Mouse (Mus musculus) MEL (cell line): ENCODE results near the gene Tapbp. TPM values are rescaled to one million over a fixed set of nuclear protein-coding genes. Genes with fewer than 3 reads are reported as not detected.
A peak's percentile ranks its signal among the peaks of the same experiment; 100 is the strongest.

ENCODE experiments used
- DNase-seq: peaks from one replicate; pipeline ENCODE4 v3.0.0; 2011; ENCODE audit warnings: low read depth, low spot score
- H3K27ac ChIP-seq: 2 replicates; pipeline ENCODE4 v1.5.1; 2012; ENCODE audit warnings: low read depth, mild to moderate bottlenecking, control low read depth, low read length, moderate library complexity; ENCODE audit not compliant: control insufficient read depth
- H3K27me3 ChIP-seq, 2 experiments: fragments of 150-350 bp in 1 of 2; sonication (generic) in 1 of 2; 2 replicates each; pipeline ENCODE4 v1.6.1; 2012; ENCODE audit warnings: low read length in 2 of 2, mild to moderate bottlenecking in 2 of 2, improper control_type of control experiment in 1 of 2, moderate library complexity in 1 of 2; ENCODE audit not compliant: insufficient read depth in 2 of 2, control insufficient read depth in 1 of 2
- H3K36me3 ChIP-seq, 2 experiments: 2 replicates each; pipeline ENCODE4 v1.6.1; 2012 to 2014; ENCODE audit warnings: low read length in 2 of 2, improper control_type of control experiment in 1 of 2, inconsistent platforms in 1 of 2, mild to moderate bottlenecking in 1 of 2; ENCODE audit not compliant: insufficient read depth in 2 of 2, control insufficient read depth in 1 of 2
- H3K4me1 ChIP-seq, 2 experiments: fragments of 150-350 bp in 1 of 2; sonication (generic) in 1 of 2; 2 replicates each; pipeline ENCODE4 v1.6.1; 2012; ENCODE audit warnings: low read length in 2 of 2, improper control_type of control experiment in 1 of 2, mild to moderate bottlenecking in 1 of 2; ENCODE audit not compliant: insufficient read depth in 2 of 2, control insufficient read depth in 1 of 2
- H3K4me3 ChIP-seq, 2 experiments: fragments of 150-350 bp in 1 of 2; sonication (generic) in 1 of 2; 2 replicates each; pipeline ENCODE4 v1.5.1; 2012; ENCODE audit warnings: low read depth in 2 of 2, low read length in 2 of 2, mild to moderate bottlenecking in 2 of 2, moderate library complexity in 2 of 2, control low read depth in 1 of 2, improper control_type of control experiment in 1 of 2; ENCODE audit not compliant: control insufficient read depth in 1 of 2, insufficient read depth in 1 of 2
- H3K79me2 ChIP-seq: 2 replicates; pipeline ENCODE4 v1.6.1; 2012; ENCODE audit warnings: mild to moderate bottlenecking, low read length, moderate library complexity; ENCODE audit not compliant: control insufficient read depth, poor library complexity, insufficient read depth
- H3K9ac ChIP-seq: 2 replicates; pipeline ENCODE4 v1.6.1; 2012; ENCODE audit warnings: low read depth, mild to moderate bottlenecking, control low read depth, low read length, moderate library complexity; ENCODE audit not compliant: control insufficient read depth, poor library complexity, severe bottlenecking
- H3K9me3 ChIP-seq: fragments of 150-350 bp; sonication (generic); replicated peaks from 2 replicates; pipeline ENCODE4 v1.6.1; 2012; ENCODE audit warnings: mild to moderate bottlenecking, low read length, improper control_type of control experiment, moderate library complexity; ENCODE audit not compliant: insufficient read depth
- CHD2 ChIP-seq: IDR thresholded peaks from 2 replicates; pipeline ENCODE4 v1.6.1; 2011; ENCODE audit warnings: low read length, improper control_type of control experiment
- E2F4 ChIP-seq: IDR thresholded peaks from 2 replicates; pipeline ENCODE4 v1.6.1; 2011; ENCODE audit warnings: low read depth, low read length, improper control_type of control experiment, borderline replicate concordance
- ELF1 ChIP-seq: IDR thresholded peaks from 2 replicates; pipeline ENCODE4 v1.6.1; 2014; ENCODE audit warnings: low read depth, mild to moderate bottlenecking, inconsistent platforms, low read length, improper control_type of control experiment, moderate library complexity
- EP300 ChIP-seq, 2 experiments: IDR thresholded peaks; 2 replicates each; pipeline ENCODE4 v1.6.1; 2011; ENCODE audit warnings: improper control_type of control experiment in 2 of 2, low read length in 2 of 2, low read depth in 1 of 2, mild to moderate bottlenecking in 1 of 2
- ETS1 ChIP-seq: IDR thresholded peaks from 2 replicates; pipeline ENCODE4 v1.6.1; 2012; ENCODE audit warnings: low read depth, mild to moderate bottlenecking, inconsistent platforms, low read length, improper control_type of control experiment, moderate library complexity
- GABPA ChIP-seq: IDR thresholded peaks from 2 replicates; pipeline ENCODE4 v1.6.1; 2012; ENCODE audit warnings: low read depth, mild to moderate bottlenecking, inconsistent platforms, low read length, improper control_type of control experiment, moderate library complexity
- GATA1 ChIP-seq: IDR thresholded peaks from 2 replicates; pipeline ENCODE4 v1.6.1; 2011; ENCODE audit warnings: low read depth, low read length, improper control_type of control experiment
- HCFC1 ChIP-seq: IDR thresholded peaks from 2 replicates; pipeline ENCODE4 v1.6.1; 2012; ENCODE audit warnings: low read depth, mild to moderate bottlenecking, inconsistent platforms, low read length, improper control_type of control experiment, moderate library complexity
- JUND ChIP-seq: IDR thresholded peaks from 2 replicates; pipeline ENCODE4 v1.6.1; 2011; ENCODE audit warnings: low read depth, mild to moderate bottlenecking, improper control_type of control experiment, low read length
- KAT2A ChIP-seq: conservative IDR thresholded peaks from 2 replicates; pipeline ENCODE4 v1.6.1; 2012; ENCODE audit warnings: low read depth, low read length, improper control_type of control experiment, inconsistent platforms
- MAFK ChIP-seq: IDR thresholded peaks from 2 replicates; pipeline ENCODE4 v1.6.1; 2011; ENCODE audit warnings: low read depth, mild to moderate bottlenecking, low read length, improper control_type of control experiment, borderline replicate concordance
- MAX ChIP-seq: IDR thresholded peaks from 2 replicates; pipeline ENCODE4 v1.6.1; 2011; ENCODE audit warnings: low read length, improper control_type of control experiment
- MAZ ChIP-seq: IDR thresholded peaks from 2 replicates; pipeline ENCODE4 v1.6.1; 2012; ENCODE audit warnings: low read depth, mild to moderate bottlenecking, inconsistent platforms, low read length, improper control_type of control experiment
- MEF2A ChIP-seq: IDR thresholded peaks from 2 replicates; pipeline ENCODE4 v1.6.1; 2014; ENCODE audit warnings: low read depth, mild to moderate bottlenecking, inconsistent platforms, low read length, improper control_type of control experiment; ENCODE audit not compliant: poor library complexity, insufficient replicate concordance, severe bottlenecking; ENCODE audit errors: extremely low read depth
- MXI1 ChIP-seq: IDR thresholded peaks from 2 replicates; pipeline ENCODE4 v1.6.1; 2011; ENCODE audit warnings: mild to moderate bottlenecking, low read depth, low read length, improper control_type of control experiment
- MYB ChIP-seq: IDR thresholded peaks from 2 replicates; pipeline ENCODE4 v1.6.1; 2011; ENCODE audit warnings: mild to moderate bottlenecking, low read depth, low read length, improper control_type of control experiment
- MYC ChIP-seq: IDR thresholded peaks from 2 replicates; pipeline ENCODE4 v1.6.1; 2011; ENCODE audit warnings: low read depth, mild to moderate bottlenecking, low read length, improper control_type of control experiment, moderate library complexity
- NELFE ChIP-seq: IDR thresholded peaks from 2 replicates; pipeline ENCODE4 v1.6.1; 2011; ENCODE audit warnings: low read depth, low read length, improper control_type of control experiment
- POLR2A ChIP-seq, 2 experiments: IDR thresholded peaks; 2 replicates each; pipeline ENCODE4 v1.6.1; 2011 to 2012; ENCODE audit warnings: low read length in 2 of 2, mild to moderate bottlenecking in 2 of 2, control low read depth in 1 of 2, improper control_type of control experiment in 1 of 2, low read depth in 1 of 2, moderate library complexity in 1 of 2; ENCODE audit not compliant: control insufficient read depth in 1 of 2, insufficient read depth in 1 of 2, poor library complexity in 1 of 2
- POLR2AphosphoS2 ChIP-seq: IDR thresholded peaks from 2 replicates; pipeline ENCODE4 v1.6.1; 2011; ENCODE audit warnings: low read length, improper control_type of control experiment
- POLR2AphosphoS5 ChIP-seq: IDR thresholded peaks from 2 replicates; pipeline ENCODE4 v1.6.1; 2012; ENCODE audit warnings: low read depth, borderline replicate concordance, mild to moderate bottlenecking, inconsistent platforms, low read length, moderate library complexity, mixed read lengths
- RAD21 ChIP-seq: IDR thresholded peaks from 2 replicates; pipeline ENCODE4 v1.6.1; 2011; ENCODE audit warnings: mild to moderate bottlenecking, low read depth, low read length, improper control_type of control experiment
- RCOR1 ChIP-seq: IDR thresholded peaks from 2 replicates; pipeline ENCODE4 v1.6.1; 2012; ENCODE audit warnings: low read depth, mild to moderate bottlenecking, inconsistent platforms, low read length, improper control_type of control experiment
- SIN3A ChIP-seq: IDR thresholded peaks from 2 replicates; pipeline ENCODE4 v1.6.1; 2012; ENCODE audit warnings: low read length, improper control_type of control experiment, inconsistent platforms
- SMC3 ChIP-seq: IDR thresholded peaks from 2 replicates; pipeline ENCODE4 v1.6.1; 2011; ENCODE audit warnings: low read depth, low read length, improper control_type of control experiment
- TAL1 ChIP-seq: IDR thresholded peaks from 2 replicates; pipeline ENCODE4 v1.6.1; 2012; ENCODE audit warnings: mild to moderate bottlenecking, inconsistent platforms, low read length, moderate library complexity, mixed read lengths
- TBP ChIP-seq: IDR thresholded peaks from 2 replicates; pipeline ENCODE4 v1.8.0; 2011; ENCODE audit warnings: low read depth, low read length, improper control_type of control experiment
- TCF12 ChIP-seq: IDR thresholded peaks from 2 replicates; pipeline ENCODE4 v1.6.1; 2014; ENCODE audit warnings: low read depth, mild to moderate bottlenecking, inconsistent platforms, low read length, improper control_type of control experiment, moderate library complexity
- USF1 ChIP-seq: IDR thresholded peaks from 2 replicates; pipeline ENCODE4 v1.6.1; 2014; ENCODE audit warnings: low read depth, mild to moderate bottlenecking, inconsistent platforms, low read length, improper control_type of control experiment, moderate library complexity
- ZC3H11A ChIP-seq: IDR thresholded peaks from 2 replicates; pipeline ENCODE4 v1.6.1; 2012; ENCODE audit warnings: low read depth, mild to moderate bottlenecking, inconsistent platforms, low read length, improper control_type of control experiment
- ZKSCAN1 ChIP-seq: IDR thresholded peaks from 2 replicates; pipeline ENCODE4 v1.6.1; 2012; ENCODE audit warnings: low read depth, mild to moderate bottlenecking, inconsistent platforms, low read length, improper control_type of control experiment, moderate library complexity
- ZMIZ1 ChIP-seq: IDR thresholded peaks from 2 replicates; pipeline ENCODE4 v1.6.1; 2012; ENCODE audit warnings: low read depth, mild to moderate bottlenecking, inconsistent platforms, low read length, improper control_type of control experiment, moderate library complexity
- polyA plus RNA-seq, 2 experiments: library from polyadenylated mRNA; stranded (reverse) in 1 of 2; unstranded in 1 of 2; fragments of >175 nt in 1 of 2; fragments of >200 nt in 1 of 2; gene quantifications; 2 replicates each; pipeline versions ENCODE4 v1.2.1 to v1.2.4; 2012; ENCODE audit warnings: low replicate concordance in 2 of 2, low read depth in 1 of 2; ENCODE audit not compliant: insufficient read length in 2 of 2, insufficient read depth in 1 of 2, missing spikeins in 1 of 2
- total RNA-seq: library from RNA; depleted of rRNA; stranded (reverse); fragments of 300-350 nt; gene quantifications from 2 replicates; pipeline ENCODE4 v1.2.3, GENCODE M21; 2012

The Tapbp gene
- total and polyA plus RNA-seq, 3 experiments = 24.3 to 33.3 TPM; not detected in 1

DNA sequence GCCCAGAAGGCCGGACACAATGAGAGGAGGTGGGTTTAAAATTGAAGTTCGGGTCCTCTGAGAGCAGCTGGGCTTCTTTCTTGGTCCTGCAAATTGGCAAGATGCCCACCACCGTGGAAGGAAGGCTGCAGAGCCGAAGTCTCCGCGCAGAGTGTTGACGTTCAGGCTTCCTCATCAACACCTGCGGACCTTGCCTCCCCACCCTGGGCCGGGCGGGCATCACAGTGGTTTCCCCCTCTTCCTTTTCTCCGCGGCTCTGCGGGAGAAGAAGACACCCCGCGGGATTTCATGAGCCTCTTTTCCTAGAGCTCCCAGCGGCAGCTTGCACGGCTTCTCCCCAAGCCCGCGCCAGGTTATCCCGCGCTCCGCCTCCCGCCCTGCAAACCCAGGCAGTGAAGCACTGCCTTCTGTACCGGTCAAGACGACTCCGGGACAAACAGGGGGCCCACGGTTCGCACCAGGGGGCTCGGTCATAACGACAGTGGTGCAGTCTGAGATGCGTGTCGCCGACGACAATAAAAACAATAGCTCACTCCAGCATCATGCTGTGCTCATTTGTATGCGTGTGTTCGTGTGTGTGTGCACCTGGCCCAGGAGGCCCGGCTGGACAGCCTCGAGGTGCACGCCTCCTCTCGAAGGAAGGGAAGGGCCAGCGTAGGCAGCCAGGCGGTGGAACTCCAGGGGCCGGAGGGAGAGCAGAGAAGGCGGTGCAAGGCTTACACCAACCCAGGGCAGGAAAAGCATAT, 7.2 kb upstream of the Tapbp start (continued):
- TF ChIP-seq ZMIZ1 (no peak), USF1 (no peak), POLR2A (IDR thresholded peaks at IDR 0.05; ENCODE audit: control insufficient read depth in 1 of 2, insufficient read depth in 1 of 2, low read depth in 1 of 2, low read length in 2 of 2, poor library complexity in 1 of 2) (peak in 1 of 2 experiments; percentile 20; a peak in 1 of 4 replicates)

DNA sequence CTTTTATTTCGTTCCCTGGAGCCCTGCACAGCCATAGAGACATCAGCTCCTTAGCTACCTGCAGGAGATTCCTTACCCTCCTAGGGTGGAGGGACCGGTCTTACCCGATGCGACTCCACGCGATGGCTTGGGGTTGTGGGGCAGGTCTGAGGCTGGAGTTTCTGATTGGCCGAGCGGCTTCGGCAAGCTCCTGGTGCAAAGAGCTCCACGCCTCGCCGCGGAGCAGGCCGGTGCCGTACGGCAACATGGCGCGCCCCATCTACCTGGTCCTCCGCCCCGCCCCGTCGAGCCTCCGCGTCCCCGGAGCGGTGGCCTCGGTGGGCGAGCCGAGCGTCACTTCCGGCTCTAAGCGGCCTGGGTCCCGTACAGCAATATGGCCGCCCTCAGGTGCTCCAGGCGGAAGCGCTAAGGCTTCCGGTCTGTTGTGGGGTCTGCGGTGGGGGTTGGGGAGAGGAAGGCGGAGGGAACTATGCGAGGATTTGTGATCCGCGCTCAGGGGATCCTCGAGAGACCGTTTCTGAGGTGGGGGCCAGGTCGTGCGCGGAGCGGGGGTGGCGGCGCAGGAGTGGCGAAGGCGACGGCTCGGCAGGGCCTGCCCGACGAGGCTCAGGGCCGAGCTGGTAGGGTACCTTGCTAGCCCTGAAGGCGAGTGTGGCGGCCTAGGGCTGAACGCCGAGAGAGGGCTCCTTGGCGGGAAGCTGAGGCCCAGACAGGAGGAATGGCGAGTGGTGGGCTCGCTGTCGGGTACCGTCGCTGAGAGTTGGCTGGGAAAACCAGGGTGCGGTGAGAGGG, 6.4 kb upstream of the Tapbp start, which contains the start of gene Daxx:
Gene Daxx, plus strand, starts transcription at position 338 of the 792 bp plus-strand sequence.
- H3K27me3 ChIP-seq = no peaks in the 10 kb centered on the region
- H3K4me3 ChIP-seq = peak within 1 kb of the TSS; percentile 76 to 90
- peaks cover 0 to 10% of the 10 kb centered on the region in 2 experiments; a peak in 2 of 4 replicates for H3K4me1 ChIP-seq
- no peaks in the 10 kb centered on the region for H3K9me3 ChIP-seq
- peak within 1 kb of the TSS; percentile 91 for H3K9ac ChIP-seq
- DNase-seq = peak; percentile 99
- peaks cover 0 to 9% of the 10 kb centered on the region in 2 experiments; a peak in 3 of 4 replicates for H3K36me3 ChIP-seq
- peak within 1 kb of the TSS; percentile 75 for H3K27ac ChIP-seq
- H3K79me2 ChIP-seq = peaks cover 30% of the 10 kb centered on the region
- TF ChIP-seq RAD21 (no peak), MYB (no peak), E2F4 (no peak), TAL1 (no peak), JUND (no peak), MYC (peak; percentile 68; the same call in 1 of the 2 replicates), HCFC1 (peak; percentile 96), MAZ (peak; percentile 85), SIN3A (peak; percentile 88), MAFK (no peak), POLR2AphosphoS2 (peak; percentile 64; the same call in 1 of the 2 replicates), RCOR1 (peak; percentile 59; the same call in 1 of the 2 replicates), GABPA (no peak), ZC3H11A (no peak), USF1 (no peak), ELF1 (peak; percentile 98), POLR2A (IDR thresholded peaks at IDR 0.05; ENCODE audit: control insufficient read depth in 1 of 2, insufficient read depth in 1 of 2, low read depth in 1 of 2, low read length in 2 of 2, poor library complexity in 1 of 2) (peak in 1 of 2 experiments; percentile 85; a peak in 3 of 4 replicates), GATA1 (no peak), KAT2A (peak; percentile 82; the same call in 1 of the 2 replicates), TBP (no peak; the same call in 1 of the 2 replicates), POLR2AphosphoS5 (no peak), ETS1 (peak; percentile 73), ZKSCAN1 (no peak), NELFE (peak; percentile 83), CHD2 (peak; percentile 80), MXI1 (peak; percentile 79), SMC3 (no peak), TCF12 (peak; percentile 41; the same call in 1 of the 2 replicates), ZMIZ1 (peak; percentile 82; the same call in 1 of the 2 replicates), EP300 (IDR thresholded peaks at IDR 0.05; ENCODE audit: low read depth in 1 of 2, low read length in 2 of 2) (peak in 1 of 2 experiments; percentile 36; a peak in 1 of 4 replicates), MEF2A (no peak), MAX (peak; percentile 75; the same call in 1 of the 2 replicates)
